Mouse (Mus musculus) layer of hippocampus, postnatal 36 days (tissue): ENCODE measurements at regions not wholly inside any gene's neighbourhood (a gene's known extent, or its start where the extent isn't known, plus 50 kb on each side); places are given as distances from the start of the nearest gene placed in this dataset.

Source experiments
- DNase-seq, 2 experiments: peaks; one replicate each; pipeline ENCODE4 v3.0.0; 2022

DNA sequence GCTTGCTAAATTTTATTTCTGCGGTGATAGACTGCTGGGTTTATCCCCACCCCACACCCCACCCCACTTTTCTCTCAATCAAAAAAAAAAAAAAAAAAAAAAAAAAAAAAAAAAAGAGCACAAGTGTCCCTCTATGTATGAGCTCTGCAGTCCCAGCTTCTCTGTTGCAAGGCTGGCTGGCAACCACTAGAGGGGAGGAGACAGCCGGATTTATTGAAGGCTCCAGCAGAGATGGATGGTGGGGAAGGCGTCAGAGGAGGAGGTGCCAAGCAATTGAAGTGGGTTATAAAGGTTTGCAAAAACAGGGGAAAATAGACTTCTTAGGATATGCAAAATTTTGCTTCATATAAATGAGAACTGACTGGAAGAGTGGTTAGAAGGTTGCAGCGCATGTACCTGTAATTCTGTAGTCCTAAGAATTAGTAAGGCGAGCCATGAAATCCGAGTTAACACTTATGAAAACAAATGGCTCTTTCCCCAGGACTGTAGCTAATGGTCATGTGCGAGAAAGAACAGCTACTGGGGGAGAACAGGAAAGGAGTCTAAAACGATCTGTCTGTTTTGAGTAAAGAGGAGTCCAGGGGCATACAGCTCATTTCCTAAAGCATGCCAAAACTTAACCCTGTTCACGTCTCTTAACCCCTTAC is 885.1 kb upstream of the Pou3f3 start:
- DNase-seq: peak; percentile 67 to 70

DNA sequence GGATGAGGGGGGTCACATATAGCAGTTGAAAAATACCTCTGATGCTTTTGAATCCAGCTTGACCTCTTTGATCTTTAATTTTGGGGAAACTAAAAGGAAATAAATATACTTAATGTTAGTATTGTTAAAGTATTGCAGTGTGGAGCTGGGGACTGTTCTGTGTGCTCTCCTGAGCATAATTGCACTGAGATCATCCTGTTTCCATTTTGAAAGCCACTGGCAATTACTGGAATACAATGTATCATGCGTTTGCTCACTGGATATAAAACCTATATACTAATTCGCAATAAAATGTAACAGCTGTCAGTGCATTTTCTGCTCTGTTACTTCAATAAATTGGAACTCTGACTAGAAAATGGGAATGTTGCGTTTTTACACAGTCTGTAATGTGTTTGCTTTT is 884.4 kb upstream of the Pou3f3 start:
- no peak for DNase-seq

DNA sequence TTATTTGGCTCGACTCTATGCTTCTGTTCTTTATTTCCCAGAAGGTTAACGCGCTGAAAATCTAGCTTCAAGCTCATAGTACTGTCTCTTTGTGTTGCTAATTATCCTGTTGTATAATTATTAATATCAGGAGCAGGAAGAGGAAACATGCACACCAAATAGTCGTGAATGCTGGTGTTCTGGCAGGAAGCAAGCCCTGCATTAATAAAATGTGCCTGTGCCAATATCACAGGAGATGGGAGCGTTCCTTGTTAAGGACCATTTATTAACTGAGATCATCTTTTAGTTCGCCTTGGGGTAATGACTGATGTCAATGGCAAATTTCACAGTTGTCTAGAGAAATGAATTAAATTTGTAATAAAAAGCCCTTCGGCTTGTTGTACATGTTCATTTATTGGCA is 883.5 kb upstream of the Pou3f3 start:
- no peak for DNase-seq

DNA sequence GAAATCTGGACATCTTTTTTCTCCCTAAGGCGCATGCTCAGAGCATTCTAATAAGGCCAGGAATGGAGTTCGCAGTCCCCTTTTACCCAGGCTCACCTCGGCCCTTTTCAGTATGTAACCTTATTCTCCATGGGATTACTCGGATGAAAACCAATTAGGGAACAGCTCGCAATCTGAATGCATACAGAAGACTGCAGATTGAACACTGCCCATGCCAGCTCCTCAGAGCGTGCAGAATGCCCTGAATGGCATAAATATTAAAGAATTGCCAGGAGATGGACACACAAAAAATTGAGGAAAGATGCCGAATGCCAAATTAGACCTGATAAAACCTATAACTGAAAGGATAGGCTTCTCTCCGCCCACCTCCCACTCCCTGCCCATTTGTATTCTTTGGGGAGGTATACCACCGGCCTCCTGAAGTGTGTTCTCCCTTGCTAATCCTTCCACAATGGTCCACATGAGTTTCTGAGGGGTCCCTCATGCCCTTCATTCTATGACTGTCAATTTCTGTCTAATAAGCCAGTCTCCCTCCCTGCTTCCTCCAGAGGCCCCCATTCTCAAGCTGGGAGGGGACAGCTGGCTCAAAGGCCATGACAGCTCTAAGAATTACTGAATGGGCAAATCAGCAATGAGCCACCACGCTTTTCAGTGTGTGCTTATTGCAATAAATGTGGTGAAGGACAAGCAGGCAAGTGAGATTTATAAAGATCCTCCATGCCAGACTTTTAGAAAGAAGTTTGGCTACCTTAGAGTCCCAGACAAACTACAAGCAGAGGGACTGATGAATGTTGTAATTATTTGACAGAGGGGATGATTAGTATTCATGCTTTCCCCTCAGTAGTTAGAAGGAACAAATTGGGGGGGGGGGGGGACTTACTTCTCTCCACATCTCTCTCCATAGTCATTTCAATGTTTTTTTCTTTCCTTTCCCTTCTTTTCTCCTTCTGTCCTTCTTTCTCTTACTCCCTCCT is 881.2 kb upstream of the Pou3f3 start:
- no peak for DNase-seq

DNA sequence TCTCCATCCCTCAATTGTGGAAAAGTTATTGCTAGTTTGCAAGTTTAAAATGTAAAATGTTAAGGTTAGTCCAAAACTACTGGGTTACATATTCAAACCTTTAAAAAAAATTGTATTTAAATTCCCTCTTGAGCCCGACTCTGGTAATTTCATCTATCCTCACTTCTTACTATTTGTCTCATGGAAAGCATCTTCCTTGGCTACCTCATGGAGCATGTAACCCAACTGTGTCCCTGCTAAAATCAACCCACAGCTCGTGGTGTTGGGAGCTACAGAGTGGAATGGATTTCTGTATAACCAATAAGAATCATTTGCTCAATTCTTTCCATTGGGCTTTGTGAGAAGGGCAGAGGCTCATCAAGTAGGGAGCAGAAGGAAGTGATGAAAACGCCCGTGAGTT is 880.5 kb upstream of the Pou3f3 start:
- no peak for DNase-seq

DNA sequence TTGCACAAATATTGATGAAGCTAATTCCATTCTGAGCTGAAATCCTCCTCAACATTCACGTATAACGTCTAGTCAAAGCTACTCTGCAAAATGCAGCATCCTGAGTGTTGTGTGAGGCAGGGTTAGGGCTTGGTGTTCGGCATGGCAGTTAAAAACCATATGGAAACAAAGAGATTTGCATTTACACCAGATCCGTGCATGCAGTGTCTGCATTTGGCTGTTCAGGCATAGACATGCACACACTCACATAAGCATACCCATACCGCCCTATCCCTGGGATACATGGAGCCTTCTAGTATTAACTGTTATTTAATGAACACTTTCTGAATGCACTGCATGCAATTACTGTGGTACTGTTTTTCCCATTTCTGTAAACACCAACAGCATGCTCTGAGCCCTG is 872.8 kb upstream of the Pou3f3 start:
- DNase-seq: no peak

DNA sequence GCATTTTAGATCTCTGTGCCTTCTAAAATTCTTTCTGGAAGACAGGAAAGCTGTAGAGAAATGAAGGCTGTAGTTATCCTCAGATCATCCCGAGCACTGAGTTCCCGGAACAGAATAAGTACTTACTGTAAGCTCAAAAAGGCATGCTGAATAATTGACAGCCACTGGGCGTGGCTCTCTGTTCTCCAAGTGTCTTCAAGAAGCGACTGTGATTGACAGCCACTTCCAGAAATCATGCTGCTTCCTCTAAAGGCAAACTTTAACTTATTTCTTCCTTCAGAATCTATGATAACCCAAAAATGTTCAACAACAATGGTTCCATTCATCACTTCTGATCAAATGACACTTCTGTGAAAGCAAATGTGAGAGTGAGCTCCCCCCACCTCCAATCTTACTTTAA is 870.3 kb upstream of the Pou3f3 start:
- DNase-seq: no peak

DNA sequence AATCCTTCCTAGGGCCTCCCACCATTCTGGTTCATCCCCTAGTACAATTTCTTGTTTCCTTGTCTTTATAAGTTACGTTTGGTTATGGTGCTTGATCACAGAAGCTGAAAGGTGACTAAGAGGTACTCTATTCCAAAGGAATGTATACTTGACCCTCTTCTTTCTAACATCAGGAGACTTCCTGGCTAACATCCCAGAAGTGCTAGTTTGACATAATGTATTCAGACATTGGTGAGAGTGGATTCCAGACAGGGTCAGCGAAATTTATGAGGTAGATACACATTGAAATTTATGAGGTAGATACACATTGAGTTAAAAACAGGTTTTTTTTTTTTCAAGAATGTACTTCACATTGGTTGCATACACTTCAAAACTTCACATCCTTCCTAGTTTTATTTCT is 863.9 kb upstream of the Pou3f3 start:
- no peak for DNase-seq
